Mouse (Mus musculus): ENCODE results near the gene Sorcs3.

- TF ChIP-seq POU5F1 (IDR thresholded peaks at IDR 0.05; ENCODE audit: borderline replicate concordance, low read length) (no peak), CTCF (conservative IDR thresholded peaks at IDR 0.05; ENCODE audit: low read length) (no peak)
These were observed 166.0 kb downstream of the Sorcs3 start for GRCm38 (mm10) chr19:48371787-48372186.
